Mouse (Mus musculus): Measurements from ENCODE around the gene Plekhn1. TPM values are rescaled to one million over a fixed set of nuclear protein-coding genes. Genes with fewer than 3 reads are reported as not detected.
A peak's percentile ranks its signal among the peaks of the same experiment; 100 is the strongest.

Plekhn1 gene
- polyA plus RNA-seq, 1 experiment from 2014 or later, result 20.1 TPM

DNA sequence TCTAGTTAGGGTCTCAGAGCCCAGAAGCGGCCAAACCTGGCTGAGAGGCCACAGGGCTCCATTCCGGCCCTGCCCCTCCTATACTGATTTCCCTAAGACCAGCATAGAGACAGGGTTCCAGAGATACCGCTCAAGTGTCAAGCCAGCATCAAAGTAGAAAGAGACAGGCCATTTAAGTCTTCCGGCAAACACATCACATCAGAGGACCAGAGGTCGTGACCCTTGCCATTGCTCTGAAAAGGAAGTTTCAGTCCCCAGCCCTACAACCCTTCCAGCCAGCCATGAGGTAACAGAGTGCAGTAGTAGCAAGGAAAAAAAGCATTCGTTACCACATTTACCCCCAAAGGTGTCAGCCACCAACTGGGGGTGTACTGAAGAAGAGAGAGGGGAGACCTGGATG, 40.3 kb downstream of the Plekhn1 start:
- Histone ChIP-seq H3K4me3 (ENCODE audit: low read depth, low read length) (no peak overlapping the region), H3K36me3 (ENCODE audit: control insufficient read depth, insufficient read depth, low read length) (peaks cover 9% of the 10 kb centered on the region), H3K27ac (replicated peaks; ENCODE audit: low read depth, low read length) (no peak overlapping the region), H3K9ac (ENCODE audit: low read length) (no peak overlapping the region), H3K27me3 (ENCODE audit: control insufficient read depth, insufficient read depth, low read length) (no peaks in the 10 kb centered on the region), H3K9me3 (ENCODE audit: control insufficient read depth, low read length) (no peaks in the 10 kb centered on the region), H3K4me1 (ENCODE audit: control insufficient read depth, insufficient read depth, low read length) (peaks cover 33% of the 10 kb centered on the region), H3K4me2 (ENCODE audit: low read depth, severe bottlenecking) (no peak overlapping the region; the same call in 1 of the 2 replicates)
- DNase-seq (ENCODE audit: low spot score) (no peak), ATAC-seq (ENCODE audit: insufficient number of reproducible peaks, low FRiP score, low TSS enrichment, low read depth) (no peak)
- 22% methylated on average over 6 of the region's 6 CpGs for WGBS

DNA sequence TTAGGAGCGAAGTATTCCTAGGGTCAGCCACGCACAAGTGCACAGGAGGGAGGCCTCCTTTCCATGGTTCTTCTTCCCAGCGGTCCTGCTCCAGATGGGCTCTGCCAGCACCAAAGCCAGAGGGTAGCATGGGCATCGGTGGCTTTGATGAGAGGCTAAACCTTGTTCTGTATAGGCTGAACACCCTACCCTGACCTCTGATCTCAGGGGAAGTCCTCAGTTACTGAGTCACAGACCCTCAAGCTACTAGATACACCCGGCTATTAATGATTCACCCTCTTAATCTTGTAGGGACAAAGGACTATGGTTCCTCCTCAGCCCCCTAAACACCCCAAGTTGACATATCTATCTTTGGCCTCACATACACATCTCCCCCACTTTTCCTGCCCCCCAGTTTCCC, 40.8 kb downstream of the Plekhn1 start:
- Histone ChIP-seq H3K9me3 (ENCODE audit: control insufficient read depth, low read length) (no peaks in the 10 kb centered on the region), H3K9ac (ENCODE audit: low read length) (no peak overlapping the region), H3K27ac (replicated peaks; ENCODE audit: low read depth, low read length) (no peak overlapping the region), H3K4me2 (ENCODE audit: low read depth, severe bottlenecking) (no peak overlapping the region), H3K36me3 (ENCODE audit: control insufficient read depth, insufficient read depth, low read length) (peaks cover 10% of the 10 kb centered on the region), H3K4me3 (ENCODE audit: low read depth, low read length) (no peak overlapping the region), H3K4me1 (ENCODE audit: control insufficient read depth, insufficient read depth, low read length) (peaks cover 38% of the 10 kb centered on the region), H3K27me3 (ENCODE audit: control insufficient read depth, insufficient read depth, low read length) (no peaks in the 10 kb centered on the region)
- WGBS, result 72% methylated on average over 5 of the region's 5 CpGs
- ATAC-seq (ENCODE audit: insufficient number of reproducible peaks, low FRiP score, low TSS enrichment, low read depth) (no peak), DNase-seq (ENCODE audit: low spot score) (no peak)

DNA sequence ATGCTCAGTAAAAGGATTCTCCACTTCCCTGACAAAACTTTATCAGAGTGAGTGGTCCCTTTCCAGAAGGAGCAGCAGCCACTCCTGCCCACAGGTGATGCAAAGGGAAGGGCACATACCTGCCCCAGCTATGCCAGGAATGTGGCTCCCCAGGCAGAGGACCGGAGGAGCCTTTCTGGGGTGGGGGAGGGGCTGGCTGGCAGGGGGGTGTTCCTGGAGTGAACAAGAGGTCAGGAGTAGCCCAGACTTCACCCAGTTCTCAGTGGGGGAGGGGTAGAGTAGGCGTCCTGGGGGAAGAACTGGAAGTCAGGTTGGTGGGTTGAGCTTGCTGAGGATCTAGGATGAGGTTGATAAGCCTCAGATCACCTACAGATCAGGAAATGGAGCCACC, 41.5 kb downstream of the Plekhn1 start:
- Histone ChIP-seq H3K27ac (replicated peaks; ENCODE audit: low read depth, low read length) (no peak overlapping the region), H3K9me3 (ENCODE audit: control insufficient read depth, low read length) (no peaks in the 10 kb centered on the region), H3K36me3 (ENCODE audit: control insufficient read depth, insufficient read depth, low read length) (peaks cover 10% of the 10 kb centered on the region), H3K4me1 (ENCODE audit: control insufficient read depth, insufficient read depth, low read length) (peaks cover 44% of the 10 kb centered on the region), H3K4me2 (ENCODE audit: low read depth, severe bottlenecking) (no peak overlapping the region), H3K27me3 (ENCODE audit: control insufficient read depth, insufficient read depth, low read length) (no peaks in the 10 kb centered on the region), H3K9ac (ENCODE audit: low read length) (peak overlapping the region; percentile 37; the same call in 1 of the 2 replicates), H3K4me3 (ENCODE audit: low read depth, low read length) (no peak overlapping the region)
- ATAC-seq (ENCODE audit: insufficient number of reproducible peaks, low FRiP score, low TSS enrichment, low read depth) (no peak), DNase-seq (ENCODE audit: low spot score) (no peak)
- WGBS, result 28% methylated on average over 2 of the region's 2 CpGs

DNA sequence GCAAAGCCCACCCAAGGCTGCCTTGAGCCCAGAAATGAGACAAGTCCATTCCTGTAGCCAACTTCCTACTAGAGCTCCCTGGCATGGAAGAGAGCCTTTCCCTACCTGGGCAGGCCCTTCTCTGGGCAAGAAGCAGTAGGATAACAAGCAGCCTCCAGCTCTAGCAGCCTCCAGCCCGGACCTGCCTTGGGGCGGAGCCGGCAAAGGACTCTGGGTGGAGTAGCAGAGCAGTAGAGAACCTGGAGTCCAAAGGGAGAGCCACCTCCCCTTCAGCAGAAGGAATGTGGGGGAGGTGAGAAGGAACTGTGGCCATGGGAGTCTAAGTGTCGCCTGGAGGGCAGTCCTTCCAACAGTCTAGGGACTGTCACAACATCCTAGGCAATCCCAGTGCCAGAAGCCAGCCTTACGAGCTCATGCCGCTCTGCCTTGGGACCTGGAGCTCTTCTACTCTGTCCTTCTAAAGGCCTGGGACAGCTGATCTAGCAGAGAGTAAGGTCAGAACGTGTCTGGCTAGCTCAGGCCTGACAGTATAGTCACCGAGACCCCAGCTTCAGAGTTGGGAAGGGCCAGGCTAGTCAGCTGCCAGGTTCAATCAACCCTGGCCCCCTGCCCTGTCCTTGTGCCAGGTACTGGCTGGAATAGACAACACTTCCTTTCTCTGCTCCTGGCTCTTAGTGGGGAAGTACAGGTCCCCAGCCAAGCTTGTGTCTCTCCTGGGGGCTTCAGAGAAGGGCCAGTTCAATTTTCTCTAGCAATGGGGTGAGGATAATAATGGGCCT, 42.0 kb downstream of the Plekhn1 start:
- ATAC-seq (ENCODE audit: insufficient number of reproducible peaks, low FRiP score, low TSS enrichment, low read depth) (no peak), DNase-seq (ENCODE audit: low spot score) (no peak)
- H3K4me2 ChIP-seq (ENCODE audit: low read depth, severe bottlenecking), result no peak overlapping the region
- H3K9me3 ChIP-seq (ENCODE audit: control insufficient read depth, low read length), result no peaks in the 10 kb centered on the region
- H3K27ac ChIP-seq (replicated peaks; ENCODE audit: low read depth, low read length), result no peak overlapping the region
- H3K27me3 ChIP-seq (ENCODE audit: control insufficient read depth, insufficient read depth, low read length), result no peaks in the 10 kb centered on the region
- no peak overlapping the region for H3K9ac ChIP-seq (ENCODE audit: low read length)
- peaks cover 50% of the 10 kb centered on the region for H3K4me1 ChIP-seq (ENCODE audit: control insufficient read depth, insufficient read depth, low read length)
- 35% methylated on average over 8 of the region's 8 CpGs for WGBS
- H3K4me3 ChIP-seq (ENCODE audit: low read depth, low read length), result no peak overlapping the region
- peaks cover 10% of the 10 kb centered on the region for H3K36me3 ChIP-seq (ENCODE audit: control insufficient read depth, insufficient read depth, low read length)

DNA sequence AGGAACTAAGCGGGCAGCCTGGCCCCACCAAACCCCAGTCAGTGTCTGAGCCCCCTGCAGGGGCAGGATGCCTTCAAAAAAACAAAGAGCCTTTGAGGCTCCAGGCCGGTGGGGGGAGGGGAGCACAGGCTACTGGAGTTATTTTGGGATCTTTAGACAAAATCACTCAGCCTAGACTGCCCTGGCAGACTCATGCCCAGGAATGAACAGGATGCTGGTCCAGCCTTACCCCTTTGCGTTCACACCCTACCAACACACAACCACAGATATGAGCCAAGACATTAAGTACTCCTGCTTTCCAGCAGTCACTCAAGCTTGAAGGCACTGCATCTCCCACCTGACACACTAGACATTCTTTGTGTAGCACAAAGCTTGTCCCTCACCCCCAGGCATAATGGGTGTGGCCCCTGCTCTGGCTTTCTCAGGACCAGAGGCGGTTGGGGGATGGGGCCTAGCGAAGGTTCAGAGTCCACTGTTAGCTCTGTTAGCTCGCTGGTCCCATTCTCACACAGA, 45.8 kb downstream of the Plekhn1 start:
- Histone ChIP-seq H3K4me3 (ENCODE audit: low read depth, low read length) (0 out of 2 replicates have a peak overlapping the region, but pooled peaks have one; percentile 5), H3K36me3 (ENCODE audit: control insufficient read depth, insufficient read depth, low read length) (peaks cover 10% of the 10 kb centered on the region), H3K9ac (ENCODE audit: low read length) (peak overlapping the region; percentile 17; the same call in 1 of the 2 replicates), H3K9me3 (ENCODE audit: control insufficient read depth, low read length) (no peaks in the 10 kb centered on the region), H3K27ac (replicated peaks; ENCODE audit: low read depth, low read length) (peak overlapping the region; percentile 59), H3K4me1 (ENCODE audit: control insufficient read depth, insufficient read depth, low read length) (peaks cover 48% of the 10 kb centered on the region), H3K27me3 (ENCODE audit: control insufficient read depth, insufficient read depth, low read length) (no peaks in the 10 kb centered on the region), H3K4me2 (ENCODE audit: low read depth, severe bottlenecking) (no peak overlapping the region)
- 31% methylated on average over 6 of the region's 6 CpGs for WGBS
- ATAC-seq (ENCODE audit: insufficient number of reproducible peaks, low FRiP score, low TSS enrichment, low read depth) (peak; percentile 31; the same call in 1 of the 2 replicates), DNase-seq (ENCODE audit: low spot score) (peak; percentile 59)

DNA sequence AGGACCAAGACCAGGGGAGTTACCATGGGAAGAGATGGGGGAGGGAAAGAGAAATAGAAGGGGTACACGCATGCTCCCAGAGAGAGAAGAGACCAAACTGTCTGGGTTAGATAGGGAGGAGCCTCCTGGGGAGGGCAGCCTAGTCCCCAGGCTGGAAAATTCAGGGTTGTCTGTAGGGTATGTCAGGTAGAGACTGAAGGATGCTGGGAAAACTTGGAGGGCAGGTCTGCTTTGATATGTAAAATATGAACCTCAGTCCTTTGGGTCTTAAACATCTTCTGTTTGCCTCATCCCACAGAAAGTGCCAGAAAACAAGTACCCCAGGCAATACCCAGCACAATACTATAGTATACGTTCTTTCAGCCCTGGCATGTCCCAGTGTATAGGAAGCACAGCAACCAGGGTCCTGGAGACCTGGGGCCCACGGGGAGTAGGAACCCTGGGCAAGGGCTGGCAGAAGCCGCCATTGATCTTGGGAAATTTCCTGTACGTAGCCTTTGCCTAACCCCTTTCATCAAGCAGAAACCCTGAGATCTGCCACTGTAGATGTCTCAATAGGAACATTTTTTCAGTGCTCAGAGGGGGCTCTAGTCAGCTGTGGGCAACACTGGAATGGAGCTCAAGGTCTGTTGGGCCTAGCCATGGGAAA, 46.4 kb downstream of the Plekhn1 start:
- Histone ChIP-seq H3K9me3 (ENCODE audit: control insufficient read depth, low read length) (no peaks in the 10 kb centered on the region), H3K36me3 (ENCODE audit: control insufficient read depth, insufficient read depth, low read length) (peaks cover 9% of the 10 kb centered on the region), H3K27me3 (ENCODE audit: control insufficient read depth, insufficient read depth, low read length) (no peaks in the 10 kb centered on the region), H3K4me3 (ENCODE audit: low read depth, low read length) (no peak overlapping the region), H3K9ac (ENCODE audit: low read length) (peak overlapping the region; percentile 17; the same call in 1 of the 2 replicates), H3K4me2 (ENCODE audit: low read depth, severe bottlenecking) (no peak overlapping the region), H3K27ac (replicated peaks; ENCODE audit: low read depth, low read length) (peak overlapping the region; percentile 59; the same call in 1 of the 2 replicates), H3K4me1 (ENCODE audit: control insufficient read depth, insufficient read depth, low read length) (peaks cover 43% of the 10 kb centered on the region)
- DNase-seq (ENCODE audit: low spot score) (no peak), ATAC-seq (ENCODE audit: insufficient number of reproducible peaks, low FRiP score, low TSS enrichment, low read depth) (no peak)
- WGBS, result 75% methylated on average over 5 of the region's 5 CpGs

DNA sequence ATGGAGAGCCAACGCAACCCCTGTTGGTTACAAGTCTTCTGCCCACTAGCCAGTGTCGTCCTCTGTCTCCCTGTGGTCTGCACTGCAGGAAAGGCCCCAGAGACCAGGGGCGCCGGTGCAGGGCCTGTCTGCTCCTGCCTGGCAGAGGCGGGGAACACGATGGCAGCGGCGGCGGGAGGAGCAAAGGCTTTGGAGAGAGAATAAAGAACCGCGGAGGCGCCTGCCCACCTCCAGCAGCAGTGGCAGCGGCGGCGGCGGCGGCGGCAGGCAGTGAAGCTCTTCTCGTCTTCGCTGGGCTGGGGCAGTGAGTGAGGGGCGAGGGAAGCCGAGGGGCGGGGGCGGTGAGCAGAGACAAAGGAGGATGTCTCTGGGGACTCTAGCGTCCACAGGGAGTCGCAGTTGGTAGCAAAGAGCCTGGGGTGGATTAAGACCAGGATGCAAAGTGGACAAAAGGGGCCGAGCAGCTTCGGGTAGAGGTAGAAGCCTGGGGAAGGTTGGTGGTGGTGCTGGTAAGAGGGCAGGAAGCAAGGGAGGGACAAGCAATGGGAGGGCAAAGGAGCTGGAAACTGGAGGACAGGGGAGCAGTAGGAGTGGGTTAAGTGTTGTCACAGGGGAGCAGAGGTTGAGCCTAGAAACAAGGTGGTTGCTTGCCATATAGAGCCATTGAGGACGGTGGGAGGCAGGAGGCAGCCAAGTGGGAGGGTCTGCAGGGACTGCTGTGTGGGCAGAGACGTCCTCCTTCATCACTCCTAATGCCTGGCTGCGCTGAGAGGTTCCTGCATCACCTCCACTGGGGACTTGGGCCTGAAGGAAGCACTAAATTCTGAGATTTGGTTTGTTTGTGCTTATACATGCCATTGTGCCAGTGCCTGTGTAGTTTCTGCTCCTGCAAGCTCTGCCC, 48.5 kb downstream of the Plekhn1 start:
- DNase-seq (ENCODE audit: low spot score), result peak; percentile 59
- H3K27me3 ChIP-seq (ENCODE audit: control insufficient read depth, insufficient read depth, low read length), result no peaks in the 10 kb centered on the region
- peak overlapping the region; percentile 24 for H3K4me3 ChIP-seq (ENCODE audit: low read depth, low read length)
- H3K9me3 ChIP-seq (ENCODE audit: control insufficient read depth, low read length), result no peaks in the 10 kb centered on the region
- H3K9ac ChIP-seq (ENCODE audit: low read length), result peak overlapping the region; percentile 72
- H3K4me1 ChIP-seq (ENCODE audit: control insufficient read depth, insufficient read depth, low read length), result peaks cover 34% of the 10 kb centered on the region
- H3K27ac ChIP-seq (replicated peaks; ENCODE audit: low read depth, low read length), result no peak overlapping the region
- WGBS, result 15% methylated on average over 31 of the region's 31 CpGs
- H3K4me2 ChIP-seq (ENCODE audit: low read depth, severe bottlenecking), result peak overlapping the region; percentile 50
- peaks cover 2% of the 10 kb centered on the region for H3K36me3 ChIP-seq (ENCODE audit: control insufficient read depth, insufficient read depth, low read length)
- ATAC-seq (ENCODE audit: insufficient number of reproducible peaks, low FRiP score, low TSS enrichment, low read depth), result no peak

DNA sequence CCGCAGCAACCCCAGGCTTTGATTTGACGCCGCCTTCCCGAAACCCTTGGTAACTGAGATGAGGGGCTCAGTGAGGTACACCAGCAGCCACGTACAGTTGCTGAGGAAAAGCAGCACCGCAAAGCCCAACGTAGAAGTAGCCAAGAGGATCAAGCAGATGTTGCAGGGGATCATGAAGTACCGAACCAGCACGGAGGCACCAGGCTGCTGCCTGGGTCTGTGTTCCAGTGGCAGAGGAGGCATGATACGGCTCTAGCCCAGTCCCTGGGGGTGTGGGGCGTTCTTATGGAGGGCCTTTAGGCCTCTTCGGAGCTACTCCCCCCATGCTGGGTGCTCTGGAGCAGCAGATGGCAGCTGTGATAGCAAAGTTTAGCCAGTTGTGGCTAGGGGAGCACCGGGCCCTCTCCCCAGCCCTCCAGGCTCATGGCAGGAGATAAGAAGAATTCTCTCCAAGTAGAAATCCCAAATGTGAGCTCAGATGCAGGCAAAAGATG, 49.2 kb downstream of the Plekhn1 start:
- WGBS, result 83% methylated on average over 13 of the region's 13 CpGs
- Histone ChIP-seq H3K27ac (replicated peaks; ENCODE audit: low read depth, low read length) (no peak overlapping the region), H3K9ac (ENCODE audit: low read length) (peak overlapping the region; percentile 72), H3K27me3 (ENCODE audit: control insufficient read depth, insufficient read depth, low read length) (no peaks in the 10 kb centered on the region), H3K9me3 (ENCODE audit: control insufficient read depth, low read length) (no peaks in the 10 kb centered on the region), H3K4me3 (ENCODE audit: low read depth, low read length) (peak overlapping the region; percentile 24; the same call in 1 of the 2 replicates), H3K4me1 (ENCODE audit: control insufficient read depth, insufficient read depth, low read length) (peaks cover 34% of the 10 kb centered on the region), H3K36me3 (ENCODE audit: control insufficient read depth, insufficient read depth, low read length) (peaks cover 2% of the 10 kb centered on the region), H3K4me2 (ENCODE audit: low read depth, severe bottlenecking) (peak overlapping the region; percentile 50)
- no peak for ATAC-seq (ENCODE audit: insufficient number of reproducible peaks, low FRiP score, low TSS enrichment, low read depth)
- DNase-seq (ENCODE audit: low spot score), result no peak
